Mouse (Mus musculus) brown adipose tissue, adult 24 weeks (tissue): Measurements from ENCODE around the gene Olfr1415. TPM values are rescaled to one million over a fixed set of nuclear protein-coding genes. Genes with fewer than 3 reads are reported as not detected.

ENCODE experiments used
- H3K27ac ChIP-seq: fragments of 200-500 bp; replicated peaks from 2 replicates; pipeline ENCODE4 v1.5.1; 2012; ENCODE audit warnings: low read depth, mild to moderate bottlenecking, low read length
- H3K4me1 ChIP-seq: fragments of 200-500 bp; 2 replicates; pipeline ENCODE4 v1.6.1; 2012; ENCODE audit warnings: low read length, mixed read lengths; ENCODE audit not compliant: control insufficient read depth, insufficient read depth, insufficient read length
- H3K4me3 ChIP-seq: fragments of 200-500 bp; 2 replicates; pipeline ENCODE4 v1.5.1; 2012; ENCODE audit warnings: low read depth, mild to moderate bottlenecking, low read length, moderate library complexity; ENCODE audit not compliant: insufficient read depth
- polyA plus RNA-seq: library from polyadenylated mRNA; stranded (reverse); fragments of >200 nt; gene quantifications from 2 replicates; pipeline ENCODE4 v1.2.4, GENCODE M21; 2012; ENCODE audit not compliant: missing spikeins, insufficient read depth, insufficient read length

The Olfr1415 gene
- polyA plus RNA-seq, 1 experiment: not detected

DNA sequence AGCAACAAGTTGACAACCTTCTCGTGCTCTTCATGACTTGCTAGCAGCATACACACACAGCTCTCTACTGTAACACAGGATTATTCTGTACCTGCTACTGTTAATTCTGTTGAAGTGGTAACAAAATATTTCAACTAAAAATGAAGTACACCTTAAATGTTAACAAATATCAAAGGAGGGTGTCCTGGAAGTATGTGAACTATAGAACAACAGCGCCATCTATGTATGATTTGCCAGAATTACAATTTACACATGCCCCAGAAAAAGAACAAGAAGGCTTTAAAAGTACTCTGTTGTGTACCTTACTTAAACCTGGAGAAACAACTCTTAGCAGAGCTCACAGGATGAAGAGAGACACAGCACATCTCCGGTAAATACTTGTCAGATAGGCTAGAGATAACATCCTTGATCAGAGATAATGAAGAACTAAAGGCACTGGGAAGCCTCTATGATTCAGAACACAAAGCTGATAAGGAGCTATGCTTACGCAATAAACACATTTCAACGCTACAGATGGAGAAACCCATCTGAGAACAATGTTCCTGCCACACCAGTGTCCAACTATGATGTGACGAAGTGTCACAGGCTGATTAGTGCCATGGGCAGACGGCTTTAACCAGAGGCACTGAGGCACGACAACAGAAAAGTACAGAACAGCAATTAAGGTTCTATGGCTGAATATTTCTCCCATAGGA, 42.0 kb downstream of the Olfr1415 start:
- Histone ChIP-seq H3K27ac (no peak overlapping the region), H3K4me3 (no peak overlapping the region), H3K4me1 (no peaks in the 10 kb centered on the region)

DNA sequence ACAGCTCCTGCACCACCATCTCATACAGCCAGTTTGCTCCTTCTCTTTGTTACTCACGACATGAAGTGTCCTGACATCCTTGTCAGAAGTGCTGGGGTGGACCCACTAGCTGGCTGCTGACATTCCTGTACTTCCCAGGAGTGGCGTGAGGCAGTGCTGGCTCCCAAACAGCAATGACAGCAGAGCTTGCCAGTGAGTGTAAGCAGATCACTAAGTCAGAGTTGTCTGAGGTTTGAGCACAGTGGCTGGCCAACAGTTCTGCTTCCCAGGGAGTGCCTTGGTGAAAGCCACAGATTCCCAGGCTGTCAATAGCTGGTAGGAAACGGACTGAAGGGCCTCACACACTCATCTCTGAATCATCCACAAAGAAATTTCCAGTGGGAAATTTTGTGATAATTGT, 47.6 kb downstream of the Olfr1415 start:
- Histone ChIP-seq H3K27ac (no peak overlapping the region), H3K4me1 (no peaks in the 10 kb centered on the region), H3K4me3 (no peak overlapping the region)

DNA sequence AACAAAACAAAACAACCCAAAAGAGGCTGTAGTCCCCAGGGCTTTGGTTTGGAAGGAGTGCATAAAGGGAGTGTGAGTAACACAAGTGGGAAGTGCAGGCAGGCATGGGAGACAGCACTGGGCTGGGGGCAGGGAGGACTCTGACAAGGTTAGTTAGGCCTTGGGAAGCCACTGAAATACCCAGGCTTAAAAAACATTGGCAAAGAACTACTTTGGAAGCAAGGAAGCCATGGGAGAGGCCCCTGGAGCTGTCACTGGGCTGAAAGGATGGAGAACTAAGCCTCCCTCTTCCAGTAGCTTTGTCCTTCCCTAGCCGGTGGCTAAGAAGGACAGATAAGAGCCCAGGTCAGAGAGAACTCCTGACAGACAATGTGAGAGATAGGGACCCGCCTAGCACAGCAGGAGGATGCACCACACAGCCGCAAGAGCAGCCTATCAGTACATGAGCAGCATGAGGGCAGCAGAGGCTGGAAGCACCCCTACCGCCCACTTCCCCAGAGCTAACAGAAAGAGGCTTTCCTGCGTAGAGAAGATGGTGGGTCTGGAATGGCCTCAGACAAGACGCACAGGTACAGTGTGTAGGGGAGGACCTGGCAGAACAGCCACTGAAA, 54.3 kb downstream of the Olfr1415 start:
- H3K4me3 ChIP-seq: no peak overlapping the region
- H3K4me1 ChIP-seq: no peaks in the 10 kb centered on the region
- H3K27ac ChIP-seq: no peak overlapping the region

DNA sequence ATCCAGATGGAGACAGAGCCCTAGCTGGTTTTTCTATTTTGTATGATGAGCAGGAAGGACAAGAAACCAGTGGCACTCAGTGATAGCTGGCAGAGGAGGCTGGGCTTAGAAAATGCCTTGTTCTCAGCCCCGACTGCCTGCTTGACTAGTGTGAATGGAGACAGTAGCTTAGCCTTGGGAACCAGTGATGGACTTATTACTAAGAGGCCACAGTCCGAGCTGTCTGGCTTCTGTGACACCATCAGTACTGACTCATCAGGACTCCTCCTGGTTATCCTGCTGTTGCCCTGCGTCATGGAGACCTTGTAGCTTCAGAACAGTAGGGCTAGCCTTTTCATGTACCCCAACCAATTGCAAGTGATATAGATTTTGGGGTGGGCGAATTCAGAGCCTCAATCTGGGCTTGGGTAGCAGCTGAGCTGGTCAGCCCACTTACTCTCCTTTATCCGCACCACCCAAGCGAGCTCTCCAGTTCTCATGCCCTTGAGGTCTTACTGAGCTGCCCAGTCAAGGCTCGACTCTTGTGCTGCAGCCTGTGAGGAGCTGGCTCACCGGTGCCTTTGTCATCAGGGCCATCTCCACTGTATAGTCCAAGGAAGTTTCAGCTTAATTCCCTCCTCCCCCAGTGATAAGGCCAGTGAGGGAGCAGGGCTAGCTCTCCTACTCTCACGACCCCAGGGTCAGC, 55.7 kb downstream of the Olfr1415 start:
- no peak overlapping the region for H3K4me3 ChIP-seq
- H3K27ac ChIP-seq: no peak overlapping the region
- H3K4me1 ChIP-seq: no peaks in the 10 kb centered on the region

Other genes with a start within 250 kb of the Olfr1415 start
- 1,771 and 1,863 TPM in 2 replicates for gene Ndufa10, start 22.2 kb downstream of the Olfr1415 start, polyA plus RNA-seq
- not detected in 2 replicates for gene Olfr1416, start 11.0 kb downstream of the Olfr1415 start, polyA plus RNA-seq
- gene Olfr1414, start 22.6 kb upstream of the Olfr1415 start, polyA plus RNA-seq: not detected in 2 replicates
- not detected in 2 replicates for gene Olfr1413, start 75.2 kb upstream of the Olfr1415 start, polyA plus RNA-seq
- gene Olfr1412, start 89.7 kb upstream of the Olfr1415 start, polyA plus RNA-seq: not detected in 2 replicates
- not detected in 2 replicates for gene Olfr1411, start 98.3 kb upstream of the Olfr1415 start, polyA plus RNA-seq
- not detected in 2 replicates for gene Olfr1410, start 109.7 kb upstream of the Olfr1415 start, polyA plus RNA-seq
- gene Olfr12, start 121.7 kb upstream of the Olfr1415 start, polyA plus RNA-seq: not detected in 2 replicates
- gene Cops9, start 145.9 kb upstream of the Olfr1415 start, polyA plus RNA-seq: 587 and 1,028 TPM in 2 replicates
- gene Otos, start 152.7 kb upstream of the Olfr1415 start, polyA plus RNA-seq: not detected in 2 replicates